Mouse (Mus musculus): ENCODE data around the gene A930018P22Rik. TPM values are rescaled to one million over a fixed set of nuclear protein-coding genes. Genes with fewer than 3 reads are reported as not detected.

A930018P22Rik gene
- polyA plus RNA-seq, 1 experiment, result not detected

- no peaks in the 10 kb centered on the region for H3K4me1 ChIP-seq (ENCODE audit: control insufficient read depth, insufficient read depth, low read length)
- H3K27ac ChIP-seq (ENCODE audit: insufficient read depth, low read length), result no peak overlapping the region
- no peak overlapping the region for H3K4me3 ChIP-seq (ENCODE audit: insufficient read depth, low read length)
- TF ChIP-seq CTCF (IDR thresholded peaks at IDR 0.05; ENCODE audit: borderline replicate concordance, insufficient read depth, low read length) (no peak), POLR2A (IDR thresholded peaks at IDR 0.05; ENCODE audit: low read depth, low read length) (no peak)
Measured at GRCm38 (mm10) chr2:104153876-104154275, 31.3 kb downstream of the A930018P22Rik start.

GRCm38 (mm10) chr2:104157831-104158230 is 35.3 kb downstream of the A930018P22Rik start:
- TF ChIP-seq POLR2A (IDR thresholded peaks at IDR 0.05; ENCODE audit: low read depth, low read length) (no peak), CTCF (IDR thresholded peaks at IDR 0.05; ENCODE audit: borderline replicate concordance, insufficient read depth, low read length) (no peak)
- no peak overlapping the region for H3K4me3 ChIP-seq (ENCODE audit: insufficient read depth, low read length)
- no peak overlapping the region for H3K27ac ChIP-seq (ENCODE audit: insufficient read depth, low read length)
- H3K4me1 ChIP-seq (ENCODE audit: control insufficient read depth, insufficient read depth, low read length), result no peaks in the 10 kb centered on the region

GRCm38 (mm10) chr2:104163418-104163817 is 40.8 kb downstream of the A930018P22Rik start:
- H3K27ac ChIP-seq (ENCODE audit: insufficient read depth, low read length), result no peak overlapping the region
- no peaks in the 10 kb centered on the region for H3K4me1 ChIP-seq (ENCODE audit: control insufficient read depth, insufficient read depth, low read length)
- TF ChIP-seq CTCF (IDR thresholded peaks at IDR 0.05; ENCODE audit: borderline replicate concordance, insufficient read depth, low read length) (no peak), POLR2A (IDR thresholded peaks at IDR 0.05; ENCODE audit: low read depth, low read length) (no peak)
- H3K4me3 ChIP-seq (ENCODE audit: insufficient read depth, low read length), result no peak overlapping the region

- H3K27ac ChIP-seq (ENCODE audit: insufficient read depth, low read length), result no peak overlapping the region
- no peaks in the 10 kb centered on the region for H3K4me1 ChIP-seq (ENCODE audit: control insufficient read depth, insufficient read depth, low read length)
- TF ChIP-seq CTCF (IDR thresholded peaks at IDR 0.05; ENCODE audit: borderline replicate concordance, insufficient read depth, low read length) (no peak), POLR2A (IDR thresholded peaks at IDR 0.05; ENCODE audit: low read depth, low read length) (no peak)
- H3K4me3 ChIP-seq (ENCODE audit: insufficient read depth, low read length), result no peak overlapping the region
Measured at GRCm38 (mm10) chr2:104163978-104164487, 41.5 kb downstream of the A930018P22Rik start.

GRCm38 (mm10) chr2:104165631-104166030 is 43.1 kb downstream of the A930018P22Rik start:
- H3K4me1 ChIP-seq (ENCODE audit: control insufficient read depth, insufficient read depth, low read length), result no peaks in the 10 kb centered on the region
- TF ChIP-seq CTCF (IDR thresholded peaks at IDR 0.05; ENCODE audit: borderline replicate concordance, insufficient read depth, low read length) (no peak), POLR2A (IDR thresholded peaks at IDR 0.05; ENCODE audit: low read depth, low read length) (no peak)
- H3K4me3 ChIP-seq (ENCODE audit: insufficient read depth, low read length), result no peak overlapping the region
- H3K27ac ChIP-seq (ENCODE audit: insufficient read depth, low read length), result no peak overlapping the region

GRCm38 (mm10) chr2:104167765-104168164 is 45.2 kb downstream of the A930018P22Rik start:
- H3K4me3 ChIP-seq (ENCODE audit: insufficient read depth, low read length), result no peak overlapping the region
- H3K27ac ChIP-seq (ENCODE audit: insufficient read depth, low read length), result no peak overlapping the region
- TF ChIP-seq CTCF (IDR thresholded peaks at IDR 0.05; ENCODE audit: borderline replicate concordance, insufficient read depth, low read length) (no peak), POLR2A (IDR thresholded peaks at IDR 0.05; ENCODE audit: low read depth, low read length) (no peak)
- H3K4me1 ChIP-seq (ENCODE audit: control insufficient read depth, insufficient read depth, low read length), result no peaks in the 10 kb centered on the region

- H3K4me3 ChIP-seq (ENCODE audit: insufficient read depth, low read length), result no peak overlapping the region
- TF ChIP-seq POLR2A (IDR thresholded peaks at IDR 0.05; ENCODE audit: low read depth, low read length), result no peak
- TF ChIP-seq CTCF (IDR thresholded peaks at IDR 0.05; ENCODE audit: borderline replicate concordance, insufficient read depth, low read length), result no peak
- no peak overlapping the region for H3K27ac ChIP-seq (ENCODE audit: insufficient read depth, low read length)
- H3K4me1 ChIP-seq (ENCODE audit: control insufficient read depth, insufficient read depth, low read length), result no peaks in the 10 kb centered on the region
Measured at GRCm38 (mm10) chr2:104168186-104168896, 45.8 kb downstream of the A930018P22Rik start.

GRCm38 (mm10) chr2:104172695-104173348 is 50.3 kb downstream of the A930018P22Rik start:
- no peak overlapping the region for H3K4me3 ChIP-seq (ENCODE audit: insufficient read depth, low read length)
- peaks cover 2% of the 10 kb centered on the region; the same call in 1 of the 2 replicates for H3K4me1 ChIP-seq (ENCODE audit: control insufficient read depth, insufficient read depth, low read length)
- TF ChIP-seq POLR2A (IDR thresholded peaks at IDR 0.05; ENCODE audit: low read depth, low read length), result no peak
- TF ChIP-seq CTCF (IDR thresholded peaks at IDR 0.05; ENCODE audit: borderline replicate concordance, insufficient read depth, low read length), result no peak
- no peak overlapping the region for H3K27ac ChIP-seq (ENCODE audit: insufficient read depth, low read length)

- peaks cover 2% of the 10 kb centered on the region; the same call in 1 of the 2 replicates for H3K4me1 ChIP-seq (ENCODE audit: control insufficient read depth, insufficient read depth, low read length)
- no peak for TF ChIP-seq POLR2A (IDR thresholded peaks at IDR 0.05; ENCODE audit: low read depth, low read length)
- TF ChIP-seq CTCF (IDR thresholded peaks at IDR 0.05; ENCODE audit: borderline replicate concordance, insufficient read depth, low read length), result no peak
- no peak overlapping the region for H3K4me3 ChIP-seq (ENCODE audit: insufficient read depth, low read length)
- no peak overlapping the region for H3K27ac ChIP-seq (ENCODE audit: insufficient read depth, low read length)
Measured at GRCm38 (mm10) chr2:104173431-104173830, 50.9 kb downstream of the A930018P22Rik start.

Other genes with a start within 250 kb of the A930018P22Rik start
- 0.84 TPM in 1 of 2 replicates, not detected in the other for gene Lmo2, start 164.8 kb upstream of the A930018P22Rik start, polyA plus RNA-seq (2011; ENCODE audit: insufficient read length, low read depth, missing spikeins)
- gene Fbxo3, start 95.0 kb upstream of the A930018P22Rik start, polyA plus RNA-seq (2011; ENCODE audit: insufficient read length, low read depth, missing spikeins), result 39.9 and 43.5 TPM in 2 replicates
- not detected in 2 replicates for gene 4931422A03Rik, start 94.4 kb upstream of the A930018P22Rik start, polyA plus RNA-seq (2011; ENCODE audit: insufficient read length, low read depth, missing spikeins)
- not detected in 2 replicates for gene Gm10912, start 56.9 kb upstream of the A930018P22Rik start, polyA plus RNA-seq (2011; ENCODE audit: insufficient read length, low read depth, missing spikeins)
- gene Gm10799, start 54.2 kb upstream of the A930018P22Rik start, polyA plus RNA-seq (2011; ENCODE audit: insufficient read length, low read depth, missing spikeins), result not detected in 2 replicates
- 3.4 and 3.5 TPM in 2 replicates for gene Cd59b, start 52.9 kb upstream of the A930018P22Rik start, polyA plus RNA-seq (2011; ENCODE audit: insufficient read length, low read depth, missing spikeins)
- gene Cd59a, start 27.0 kb upstream of the A930018P22Rik start, polyA plus RNA-seq (2011; ENCODE audit: insufficient read length, low read depth, missing spikeins), result 52.5 and 67.1 TPM in 2 replicates

Measured in embryonic fibroblast, embryonic 13.5 days (primary cell).